Mouse (Mus musculus) ES-E14 (cell line): ENCODE data around the gene Vsnl1.

Experiments used
- CHD2 ChIP-seq: IDR thresholded peaks from 2 replicates; pipeline ENCODE4 v1.6.1; 2014; ENCODE audit warnings: mild to moderate bottlenecking, low read depth, low read length, inconsistent platforms
- HCFC1 ChIP-seq: IDR thresholded peaks from 2 replicates; pipeline ENCODE4 v1.6.1; 2012; ENCODE audit warnings: low read length, inconsistent platforms, borderline replicate concordance; ENCODE audit not compliant: insufficient read depth

DNA sequence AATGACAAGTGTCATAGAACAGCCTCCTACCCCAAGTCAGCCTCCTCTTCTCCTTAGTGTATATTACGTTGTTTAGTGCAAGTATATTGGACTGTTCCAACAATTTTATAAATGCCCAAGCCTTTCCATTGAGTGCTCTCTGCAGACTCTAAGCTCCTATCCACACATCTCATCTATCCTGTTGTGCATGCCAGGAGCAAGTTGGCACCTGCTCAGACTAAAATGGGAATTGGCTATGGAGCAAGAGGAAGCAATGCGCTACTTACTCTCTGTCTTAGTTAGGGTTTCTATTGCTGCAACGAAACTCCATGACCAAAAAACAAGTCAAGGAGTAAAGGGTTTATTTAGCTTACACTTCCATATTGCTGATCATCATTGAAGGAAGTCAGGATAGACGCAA lies 28.7 kb downstream of the Vsnl1 start:
- TF ChIP-seq CHD2 = no peak
- TF ChIP-seq HCFC1 = no peak
